Mouse (Mus musculus): ENCODE results near the gene Uspl1. TPM values are rescaled to one million over a fixed set of nuclear protein-coding genes. Genes with fewer than 3 reads are reported as not detected.
"Not testable (repeated sequence)": the region's sequence is repeated elsewhere in the genome, so short reads cannot be mapped to it uniquely, and the experiment has no call there.

The Uspl1 gene
- polyA plus RNA-seq (2014; fragmentation: Nextera tagmentation; extraction: Ambion mirVana), result 48.7 and 49.7 TPM in 2 replicates

GRCm38 (mm10) chr5:149184104-149184843 lies at the start of gene Uspl1, which contains the start of gene Hmgb1:
TSS of gene Uspl1 (plus strand) at chr5:149184350.
TSS of gene Hmgb1 (minus strand) at chr5:149184489.
- peaks cover 5% of the 10 kb centered on the region; the same call in 1 of the 2 replicates for H3K4me1 ChIP-seq (ENCODE audit: insufficient read depth)
- H3K36me3 ChIP-seq (ENCODE audit: insufficient read depth), result peaks cover 9% of the 10 kb centered on the region
- DNase-seq, result peak; percentile 99
- no peaks in the 10 kb centered on the region for H3K27me3 ChIP-seq (ENCODE audit: insufficient read depth, low read length)
- H3K4me2 ChIP-seq, result peak within 1 kb of the TSS; percentile 86
- H3K9ac ChIP-seq, result peak within 1 kb of the TSS; percentile 92
- TF ChIP-seq CTCF (IDR thresholded peaks at IDR 0.05; ENCODE audit: low read depth), result no peak; the same call in 1 of the 2 replicates
- peak; percentile 99 for ATAC-seq (ENCODE audit: insufficient read depth)
- peak within 1 kb of the TSS; percentile 97 for H3K27ac ChIP-seq (ENCODE audit: low read depth)
- H3K4me3 ChIP-seq (ENCODE audit: low read depth, low read length), result peak within 1 kb of the TSS; percentile 78
- under 1% methylated on average over 59 of the region's 59 CpGs for WGBS
- no peaks in the 10 kb centered on the region for H3K9me3 ChIP-seq (ENCODE audit: low read depth, low read length)

DNA sequence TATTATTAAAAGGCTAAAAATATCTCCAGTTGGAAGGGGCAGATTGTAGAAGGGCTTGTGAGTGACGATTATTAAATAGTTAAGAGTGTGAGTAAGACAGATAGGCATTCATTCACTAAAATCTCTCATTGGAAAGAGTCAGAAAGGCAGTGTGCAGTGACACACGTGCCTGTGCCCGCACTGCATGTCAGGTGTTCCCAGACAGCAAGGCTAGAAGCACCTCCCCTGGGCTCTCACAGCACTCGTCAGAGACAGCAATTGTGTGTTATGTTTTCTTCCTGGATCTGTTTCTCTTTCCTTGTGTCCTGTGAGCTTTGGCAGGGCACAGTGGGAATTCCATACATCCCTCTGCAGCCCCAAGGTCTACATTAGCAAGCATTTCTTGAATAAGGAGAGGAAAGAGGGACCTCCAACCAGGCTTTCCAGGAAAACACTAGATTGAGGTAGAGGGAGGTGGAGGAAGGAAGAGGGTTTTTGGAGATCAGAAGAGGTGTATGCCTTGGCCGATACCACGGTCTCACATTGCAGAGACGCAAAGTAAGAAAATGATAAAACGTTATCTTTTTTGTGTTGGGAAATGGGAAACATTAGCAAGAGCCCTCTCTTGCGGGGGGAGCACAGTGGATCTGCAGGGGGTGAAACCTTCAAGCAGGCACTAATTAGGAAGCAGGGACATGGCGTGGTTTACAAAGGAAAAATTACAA lies 49.2 kb upstream of the Uspl1 start:
- 56% methylated on average over 10 of the region's 10 CpGs for WGBS

GRCm38 (mm10) chr5:149135455-149136354 lies 48.4 kb upstream of the Uspl1 start:
- Histone ChIP-seq H3K9me3 (ENCODE audit: low read depth, low read length) (no peaks in the 10 kb centered on the region), H3K27ac (ENCODE audit: low read depth) (no peak overlapping the region), H3K4me3 (ENCODE audit: low read depth, low read length) (no peak overlapping the region), H3K9ac (no peak overlapping the region), H3K4me2 (no peak overlapping the region), H3K4me1 (ENCODE audit: insufficient read depth) (peaks cover 5% of the 10 kb centered on the region; the same call in 1 of the 2 replicates), H3K36me3 (ENCODE audit: insufficient read depth) (no peaks in the 10 kb centered on the region), H3K27me3 (ENCODE audit: insufficient read depth, low read length) (no peaks in the 10 kb centered on the region)
- ATAC-seq (ENCODE audit: insufficient read depth) (no peak), DNase-seq (no peak)
- no peak for TF ChIP-seq CTCF (IDR thresholded peaks at IDR 0.05; ENCODE audit: low read depth)
- WGBS, result 77% methylated on average over 10 of the region's 10 CpGs

More for the DNA sequence above, 49.2 kb upstream of the Uspl1 start:
- DNase-seq, result no peak
- H3K4me2 ChIP-seq, result no peak overlapping the region
- peaks cover 5% of the 10 kb centered on the region; the same call in 1 of the 2 replicates for H3K4me1 ChIP-seq (ENCODE audit: insufficient read depth)
- ATAC-seq (ENCODE audit: insufficient read depth), result no peak
- no peak for TF ChIP-seq CTCF (IDR thresholded peaks at IDR 0.05; ENCODE audit: low read depth)
- no peak overlapping the region for H3K9ac ChIP-seq
- no peaks in the 10 kb centered on the region for H3K36me3 ChIP-seq (ENCODE audit: insufficient read depth)
- no peak overlapping the region for H3K27ac ChIP-seq (ENCODE audit: low read depth)
- H3K27me3 ChIP-seq (ENCODE audit: insufficient read depth, low read length), result no peaks in the 10 kb centered on the region
- no peaks in the 10 kb centered on the region for H3K9me3 ChIP-seq (ENCODE audit: low read depth, low read length)
- no peak overlapping the region for H3K4me3 ChIP-seq (ENCODE audit: low read depth, low read length)

DNA sequence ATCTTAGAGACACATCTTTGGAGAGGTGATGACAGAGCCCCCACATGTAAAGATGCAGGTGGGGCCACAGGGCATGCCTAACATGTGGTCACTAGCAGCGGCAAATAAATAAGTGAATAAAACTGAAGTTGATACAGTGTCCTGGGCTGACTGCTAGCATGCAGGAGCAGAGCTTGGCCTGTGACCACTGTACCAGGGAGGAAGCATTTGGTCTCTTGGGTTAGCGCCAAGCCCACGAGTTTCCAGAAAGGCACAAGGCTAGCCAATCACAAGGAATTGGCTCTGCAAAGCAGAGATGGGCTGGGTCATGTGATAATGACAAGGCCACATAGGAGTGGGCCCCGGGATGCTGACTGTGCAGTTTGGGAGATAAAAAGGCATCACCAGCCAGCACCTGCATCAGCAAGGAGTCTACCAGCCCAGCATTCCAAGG lies 47.2 kb upstream of the Uspl1 start:
- Histone ChIP-seq H3K4me2 (no peak overlapping the region), H3K4me3 (ENCODE audit: low read depth, low read length) (no peak overlapping the region), H3K9ac (no peak overlapping the region), H3K4me1 (ENCODE audit: insufficient read depth) (peaks cover 5% of the 10 kb centered on the region; the same call in 1 of the 2 replicates), H3K9me3 (ENCODE audit: low read depth, low read length) (no peaks in the 10 kb centered on the region), H3K36me3 (ENCODE audit: insufficient read depth) (no peaks in the 10 kb centered on the region), H3K27me3 (ENCODE audit: insufficient read depth, low read length) (no peaks in the 10 kb centered on the region), H3K27ac (ENCODE audit: low read depth) (no peak overlapping the region)
- DNase-seq, result peak; percentile 55
- TF ChIP-seq CTCF (IDR thresholded peaks at IDR 0.05; ENCODE audit: low read depth), result no peak
- ATAC-seq (ENCODE audit: insufficient read depth), result peak; percentile 47; the same call in 1 of the 2 replicates
- WGBS, result 57% methylated on average over 4 of the region's 4 CpGs

DNA sequence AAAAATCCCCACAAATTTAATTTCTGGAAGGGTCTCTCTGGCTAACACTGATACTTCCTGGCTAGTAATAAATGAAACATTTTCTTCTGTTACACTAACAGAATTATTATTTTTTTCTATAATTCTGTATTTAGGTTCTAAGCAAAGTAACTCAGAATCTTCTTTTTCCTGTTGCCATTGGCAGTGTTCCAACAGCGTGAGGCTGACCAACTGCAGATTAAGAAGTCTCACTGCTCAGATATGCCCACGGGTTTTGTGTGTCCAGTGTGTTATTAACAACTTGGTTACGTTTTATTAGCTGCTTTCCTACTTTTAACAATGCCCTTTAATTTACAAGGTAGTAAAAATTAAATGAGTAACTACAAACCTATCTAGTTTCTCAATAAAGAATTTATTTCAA lies 46.7 kb upstream of the Uspl1 start:
- no peak overlapping the region for H3K4me3 ChIP-seq (ENCODE audit: low read depth, low read length)
- no peak overlapping the region for H3K27ac ChIP-seq (ENCODE audit: low read depth)
- H3K36me3 ChIP-seq (ENCODE audit: insufficient read depth), result no peaks in the 10 kb centered on the region
- H3K4me1 ChIP-seq (ENCODE audit: insufficient read depth), result peaks cover 5% of the 10 kb centered on the region; the same call in 1 of the 2 replicates
- DNase-seq, result peak; percentile 67
- no peaks in the 10 kb centered on the region for H3K9me3 ChIP-seq (ENCODE audit: low read depth, low read length)
- no peak overlapping the region for H3K4me2 ChIP-seq
- WGBS, result 32% methylated on average over 3 of the region's 3 CpGs
- no peak for TF ChIP-seq CTCF (IDR thresholded peaks at IDR 0.05; ENCODE audit: low read depth)
- H3K9ac ChIP-seq, result no peak overlapping the region
- no peak for ATAC-seq (ENCODE audit: insufficient read depth)
- no peaks in the 10 kb centered on the region for H3K27me3 ChIP-seq (ENCODE audit: insufficient read depth, low read length)

DNA sequence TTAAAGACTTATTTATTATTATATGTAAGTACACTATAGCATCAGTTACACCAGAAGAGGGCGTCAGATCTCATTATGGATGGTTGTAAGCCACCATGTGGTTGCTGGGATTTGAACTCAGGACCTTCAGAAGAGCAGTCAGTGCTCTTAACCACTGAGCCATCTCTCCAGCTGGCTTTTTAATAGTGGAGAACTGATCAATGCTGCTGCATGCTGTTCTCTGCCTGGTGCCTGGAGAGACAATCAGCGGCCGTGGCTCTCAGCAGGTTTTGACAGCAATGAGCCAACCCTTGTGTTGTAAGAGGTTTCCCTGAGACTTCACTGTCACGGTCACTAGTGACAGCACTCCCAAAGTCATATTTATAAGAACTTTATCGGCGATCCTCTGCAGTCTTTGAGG lies 46.1 kb upstream of the Uspl1 start:
- not testable (repeated sequence) for H3K9ac ChIP-seq; H3K4me3 ChIP-seq (ENCODE audit: low read depth, low read length)
- 87% methylated on average over 6 of the region's 6 CpGs for WGBS

More for the DNA sequence above, 46.1 kb upstream of the Uspl1 start:
- not testable (repeated sequence) for H3K27ac ChIP-seq (ENCODE audit: low read depth); H3K9me3 ChIP-seq (ENCODE audit: low read depth, low read length); H3K4me2 ChIP-seq; ATAC-seq (ENCODE audit: insufficient read depth); DNase-seq; H3K27me3 ChIP-seq (ENCODE audit: insufficient read depth, low read length); H3K36me3 ChIP-seq (ENCODE audit: insufficient read depth); H3K4me1 ChIP-seq (ENCODE audit: insufficient read depth)

Measured in lung, embryonic 14.5 days (tissue).